Mouse (Mus musculus): ENCODE results near the gene P2rx4.

GRCm38 (mm10) chr5:122767283-122767682 is 59.9 kb downstream of the P2rx4 start:
- TF ChIP-seq CTCF (IDR thresholded peaks at IDR 0.05; ENCODE audit: extremely low read depth, insufficient read depth, insufficient read length, insufficient replicate concordance): no peak
- TF ChIP-seq POLR2A (IDR thresholded peaks at IDR 0.05; ENCODE audit: low read depth, low read length): no peak
